Comparison of ENCODE assay signal across 21 mouse cellular contexts in genomic region chr9:118895101-118895500, GRCm38 (mm10). TPM values are rescaled to one million over a fixed set of nuclear protein-coding genes. Genes with fewer than 3 reads are reported as not detected.
DNase-seq lines count a peak whose midpoint lies in the region; ATAC-seq and TF ChIP-seq lines count a peak whose summit lies in the region.
"Had no signal": no experiment of that assay in that cellular context is flagged by ENCODE, and none has a peak within 500 bp of the region (broad histone marks: within the 10 kb centered on the region; RNA-seq: fewer than 3 reads in every experiment).

No protein-coding gene starts in this region.

- H3K9ac ChIP-seq in hindbrain, embryonic 14.5 days, result no peak overlapping the region
- no peak overlapping the region for H3K9ac ChIP-seq in hindbrain, embryonic 11.5 days (ENCODE audit: low read depth, low read length)
- no peak overlapping the region for H3K9ac ChIP-seq in lung, embryonic 14.5 days
- H3K9ac ChIP-seq: embryonic facial prominence, embryonic 13.5 days; liver, embryonic 12.5 days; neural tube, embryonic 15.5 days had no signal

- peak; percentile 53 for DNase-seq in hindbrain, embryonic 14.5 days (ENCODE audit: low spot score)
- DNase-seq in hindbrain, embryonic 11.5 days (ENCODE audit: low spot score), result no peak
- peak; percentile 67 for DNase-seq in lung, embryonic 14.5 days
- DNase-seq in lung, postnatal 4 days, result no peak
- DNase-seq in Patski (ENCODE audit: low read depth, low spot score), result no peak
- DNase-seq in retina, postnatal 1 day, result peak; percentile 38
- no peak for DNase-seq in right cerebral cortex, postnatal 10 days (ENCODE audit: low spot score in 2 of 2)
- DNase-seq: cerebellum, adult 11 months; cerebellum, postnatal 25 days; gastrocnemius, postnatal 25 days; heart, postnatal 14 days; kidney, adult 2 months; kidney, postnatal 36 days; thymus, adult 18-20 months had no signal

- no peaks in the 10 kb centered on the region for H3K36me3 ChIP-seq in hindbrain, embryonic 14.5 days (replicated peaks; ENCODE audit: control insufficient read depth, insufficient read depth)
- H3K36me3 ChIP-seq in hindbrain, embryonic 11.5 days (ENCODE audit: control insufficient read depth, insufficient read depth, low read length), result no peaks in the 10 kb centered on the region
- peaks cover 13% of the 10 kb centered on the region; the same call in 1 of the 2 replicates for H3K36me3 ChIP-seq in lung, embryonic 14.5 days (ENCODE audit: insufficient read depth)
- H3K36me3 ChIP-seq: G1E; liver, embryonic 12.5 days; neural tube, embryonic 15.5 days had no signal

- in situ Hi-C loops in Patski (cut with MboI; ENCODE audit: low pct_unique_long_range_greater_than_20kb), result no loop called here

- H3K27ac ChIP-seq in hindbrain, embryonic 14.5 days, result no peak overlapping the region
- H3K27ac ChIP-seq in hindbrain, embryonic 11.5 days (ENCODE audit: low read depth, low read length), result no peak overlapping the region
- H3K27ac ChIP-seq in lung, embryonic 14.5 days (ENCODE audit: low read depth), result no peak overlapping the region
- H3K27ac ChIP-seq: embryonic facial prominence, embryonic 13.5 days; heart, embryonic 10.5 days; liver, embryonic 12.5 days; neural tube, embryonic 15.5 days had no signal

- no peak for ATAC-seq in hindbrain, embryonic 14.5 days (ENCODE audit: low FRiP score)
- no peak for ATAC-seq in hindbrain, embryonic 11.5 days (ENCODE audit: low FRiP score)
- ATAC-seq in lung, embryonic 14.5 days (ENCODE audit: insufficient read depth), result no peak
- ATAC-seq in Patski, result no peak
- ATAC-seq: hindbrain, embryonic 16.5 days; liver, embryonic 12.5 days had no signal

- no peaks in the 10 kb centered on the region for H3K27me3 ChIP-seq in hindbrain, embryonic 14.5 days (ENCODE audit: control insufficient read depth, insufficient read depth, low read length)
- no peaks in the 10 kb centered on the region for H3K27me3 ChIP-seq in hindbrain, embryonic 11.5 days (ENCODE audit: control insufficient read depth, insufficient read depth, low read length)
- H3K27me3 ChIP-seq in lung, embryonic 14.5 days (ENCODE audit: insufficient read depth, low read length), result no peaks in the 10 kb centered on the region
- H3K27me3 ChIP-seq in Patski, result no peaks in the 10 kb centered on the region
- H3K27me3 ChIP-seq: embryonic facial prominence, embryonic 13.5 days; liver, embryonic 12.5 days; neural tube, embryonic 15.5 days had no signal

- TF ChIP-seq CTCF in lung, embryonic 14.5 days (IDR thresholded peaks at IDR 0.05; ENCODE audit: low read depth), result peak; percentile 45
- TF ChIP-seq CTCF in Patski (IDR thresholded peaks at IDR 0.05), result peak; percentile 31

- WGBS in hindbrain, embryonic 14.5 days, result 76% methylated on average over 2 of the region's 2 CpGs
- WGBS in hindbrain, embryonic 11.5 days, result 77% methylated on average over 2 of the region's 2 CpGs
- 65% methylated on average over 2 of the region's 2 CpGs for WGBS in lung, embryonic 14.5 days

- no peaks in the 10 kb centered on the region for H3K9me3 ChIP-seq in hindbrain, embryonic 14.5 days (ENCODE audit: control insufficient read depth, low read length)
- no peaks in the 10 kb centered on the region for H3K9me3 ChIP-seq in hindbrain, embryonic 11.5 days (ENCODE audit: control insufficient read depth, low read length)
- H3K9me3 ChIP-seq in lung, embryonic 14.5 days (ENCODE audit: low read depth, low read length), result no peaks in the 10 kb centered on the region
- H3K9me3 ChIP-seq: embryonic facial prominence, embryonic 13.5 days; heart, embryonic 10.5 days; liver, embryonic 12.5 days; neural tube, embryonic 15.5 days had no signal

- no peak overlapping the region for H3K4me2 ChIP-seq in hindbrain, embryonic 14.5 days (replicated peaks)
- H3K4me2 ChIP-seq in hindbrain, embryonic 11.5 days (replicated peaks; ENCODE audit: low read depth, low read length), result no peak overlapping the region
- H3K4me2 ChIP-seq in lung, embryonic 14.5 days, result no peak overlapping the region
- H3K4me2 ChIP-seq: embryonic facial prominence, embryonic 13.5 days; liver, embryonic 12.5 days; neural tube, embryonic 15.5 days had no signal

- CTCF ChIA-PET in Patski (lab: Charles Lee), result interaction anchor here (2.8 kb wide), 1 partner anchor 13 kb away, joined by 10 read pairs; no protein-coding TSS in a partner anchor

- H3K4me1 ChIP-seq in hindbrain, embryonic 14.5 days (replicated peaks; ENCODE audit: control insufficient read depth, insufficient read depth, low read length), result no peaks in the 10 kb centered on the region
- H3K4me1 ChIP-seq in hindbrain, embryonic 11.5 days (replicated peaks; ENCODE audit: control insufficient read depth, insufficient read depth, low read length), result no peaks in the 10 kb centered on the region; the same call in 1 of the 2 replicates
- H3K4me1 ChIP-seq in lung, embryonic 14.5 days (ENCODE audit: insufficient read depth), result peaks cover 5% of the 10 kb centered on the region
- H3K4me1 ChIP-seq: liver, embryonic 12.5 days had no signal

- POLR2A ChIA-PET in Patski (lab: Charles Lee), result no interaction called here

- no peak overlapping the region for H3K4me3 ChIP-seq in hindbrain, embryonic 14.5 days (replicated peaks; ENCODE audit: low read length)
- no peak overlapping the region for H3K4me3 ChIP-seq in hindbrain, embryonic 11.5 days (ENCODE audit: low read depth, low read length)
- no peak overlapping the region for H3K4me3 ChIP-seq in lung, embryonic 14.5 days (ENCODE audit: low read depth, low read length)
- H3K4me3 ChIP-seq: embryonic facial prominence, embryonic 13.5 days; heart, embryonic 10.5 days; liver, embryonic 12.5 days; myocyte; neural tube, embryonic 15.5 days had no signal

RNA-seq across cellular contexts. Expression of gene Ctdspl, which starts 31.2 kb away (rescaled TPM):
- 7.5 and 7.7 TPM in 2 replicates for polyA plus RNA-seq in hindbrain, embryonic 14.5 days (2014; fragmentation: Nextera tagmentation; extraction: Ambion mirVana)
- polyA plus RNA-seq in hindbrain, embryonic 11.5 days (2014; fragmentation: Nextera tagmentation; extraction: Ambion mirVana), result 8.1 TPM in 2 replicates
- polyA plus RNA-seq in lung, embryonic 14.5 days (2014; fragmentation: Nextera tagmentation; extraction: Ambion mirVana), result 20.1 and 22.9 TPM in 2 replicates
- 25.3 TPM for polyA plus RNA-seq in Patski (2021)
- polyA plus RNA-seq: G1E had no signal

Comparison
In these comparisons a context has a peak if more than half of its experiments do, and no peak if none do; other contexts are left out.
1. DNase-seq: peak in hindbrain, embryonic 14.5 days (single experiment), lung, embryonic 14.5 days (single experiment) and retina, postnatal 1 day (single experiment); none in hindbrain, embryonic 11.5 days (single experiment), lung, postnatal 4 days (0 of 2), Patski (single experiment) and right cerebral cortex, postnatal 10 days (0 of 2).